Mouse (Mus musculus): ENCODE data around the gene Cacna1a. TPM values are rescaled to one million over a fixed set of nuclear protein-coding genes. Genes with fewer than 3 reads are reported as not detected.

Cacna1a gene
- polyA plus RNA-seq, 1 experiment from 2014 or later, result 13.8 TPM

DNA sequence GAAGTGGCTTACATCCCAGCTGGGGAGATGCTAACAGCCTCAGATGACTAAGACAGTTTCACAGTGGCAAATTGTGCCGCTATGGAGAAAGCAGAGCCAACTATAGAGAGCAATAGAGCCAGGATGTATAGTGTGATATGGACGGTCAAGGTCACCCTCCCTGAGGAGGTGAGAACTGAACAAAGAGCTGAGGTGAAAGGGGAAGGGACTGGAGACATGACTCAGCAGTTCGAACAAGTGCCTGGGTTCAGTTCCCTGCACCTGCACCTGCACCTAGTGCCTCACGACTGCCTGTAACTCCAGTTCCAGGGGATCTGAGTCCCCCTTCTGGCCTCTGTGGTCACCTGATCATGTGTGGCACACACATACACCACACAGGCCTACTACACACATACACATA lies 241.9 kb downstream of the Cacna1a start:
- WGBS, result 86% methylated on average over 4 of the region's 4 CpGs
- no peak for ATAC-seq (ENCODE audit: low FRiP score, low TSS enrichment)

DNA sequence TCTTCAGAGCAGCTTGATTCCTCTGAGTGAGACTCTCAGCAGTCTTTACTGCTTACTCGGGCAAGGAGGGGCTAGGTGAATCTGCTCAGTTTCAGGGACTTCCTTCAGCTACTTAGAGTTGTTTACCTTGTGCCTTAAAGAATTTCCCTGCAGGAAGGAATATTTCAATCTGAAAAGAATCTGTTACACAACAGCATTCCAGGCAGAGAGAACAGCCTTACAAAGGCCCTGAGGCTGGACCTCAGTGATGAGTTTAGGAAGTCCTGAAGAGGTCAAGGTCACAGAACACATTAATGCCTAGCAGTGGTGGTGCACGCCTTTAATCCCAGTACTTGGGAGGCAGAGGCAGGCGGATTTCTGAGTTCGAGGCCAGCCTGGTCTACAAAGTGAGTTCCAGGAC lies 243.6 kb downstream of the Cacna1a start:
- no peak overlapping the region for H3K4me2 ChIP-seq (ENCODE audit: low read length)
- no peak overlapping the region for H3K4me3 ChIP-seq (replicated peaks; ENCODE audit: low read depth, low read length)
- H3K9me3 ChIP-seq (ENCODE audit: control insufficient read depth, low read length), result no peaks in the 10 kb centered on the region
- WGBS, result 89% methylated on average over 4 of the region's 4 CpGs
- H3K27me3 ChIP-seq (ENCODE audit: control insufficient read depth, insufficient read depth, low read length), result no peaks in the 10 kb centered on the region
- DNase-seq (no peak), ATAC-seq (ENCODE audit: low FRiP score, low TSS enrichment) (no peak)
- H3K36me3 ChIP-seq (ENCODE audit: control insufficient read depth, insufficient read depth, low read length), result peaks cover 37% of the 10 kb centered on the region
- H3K27ac ChIP-seq (replicated peaks; ENCODE audit: low read depth, low read length), result no peak overlapping the region
- peaks cover 15% of the 10 kb centered on the region for H3K4me1 ChIP-seq (ENCODE audit: control insufficient read depth, insufficient read depth, low read length)
- H3K9ac ChIP-seq (replicated peaks; ENCODE audit: low read length), result no peak overlapping the region

More for the DNA sequence above, 241.9 kb downstream of the Cacna1a start:
- Histone ChIP-seq H3K4me3 (replicated peaks; ENCODE audit: low read depth, low read length) (no peak overlapping the region), H3K9ac (replicated peaks; ENCODE audit: low read length) (no peak overlapping the region), H3K4me1 (ENCODE audit: control insufficient read depth, insufficient read depth, low read length) (peaks cover 6% of the 10 kb centered on the region), H3K27ac (replicated peaks; ENCODE audit: low read depth, low read length) (no peak overlapping the region), H3K9me3 (ENCODE audit: control insufficient read depth, low read length) (no peaks in the 10 kb centered on the region), H3K36me3 (ENCODE audit: control insufficient read depth, insufficient read depth, low read length) (peaks cover 38% of the 10 kb centered on the region), H3K27me3 (ENCODE audit: control insufficient read depth, insufficient read depth, low read length) (no peaks in the 10 kb centered on the region), H3K4me2 (ENCODE audit: low read length) (no peak overlapping the region)
- DNase-seq, result no peak

- WGBS, result 52% methylated on average over 10 of the region's 10 CpGs
- Histone ChIP-seq H3K9ac (replicated peaks; ENCODE audit: low read length) (no peak overlapping the region), H3K27ac (replicated peaks; ENCODE audit: low read depth, low read length) (peak overlapping the region; percentile 86), H3K9me3 (ENCODE audit: control insufficient read depth, low read length) (no peaks in the 10 kb centered on the region), H3K4me3 (replicated peaks; ENCODE audit: low read depth, low read length) (no peak overlapping the region), H3K27me3 (ENCODE audit: control insufficient read depth, insufficient read depth, low read length) (no peaks in the 10 kb centered on the region), H3K36me3 (ENCODE audit: control insufficient read depth, insufficient read depth, low read length) (peaks cover 36% of the 10 kb centered on the region), H3K4me2 (ENCODE audit: low read length) (no peak overlapping the region), H3K4me1 (ENCODE audit: control insufficient read depth, insufficient read depth, low read length) (peaks cover 23% of the 10 kb centered on the region)
- DNase-seq (no peak), ATAC-seq (ENCODE audit: low FRiP score, low TSS enrichment) (no peak)
These were observed 245.8 kb downstream of the Cacna1a start for GRCm38 (mm10) chr8:84633841-84634584.

GRCm38 (mm10) chr8:84634849-84635304 lies 246.6 kb downstream of the Cacna1a start:
- H3K27ac ChIP-seq (replicated peaks; ENCODE audit: low read depth, low read length), result peak overlapping the region; percentile 86
- no peak overlapping the region for H3K4me3 ChIP-seq (replicated peaks; ENCODE audit: low read depth, low read length)
- WGBS, result 15% methylated on average over 9 of the region's 9 CpGs
- peak overlapping the region; percentile 45 for H3K9ac ChIP-seq (replicated peaks; ENCODE audit: low read length)
- H3K9me3 ChIP-seq (ENCODE audit: control insufficient read depth, low read length), result no peaks in the 10 kb centered on the region
- ATAC-seq (ENCODE audit: low FRiP score, low TSS enrichment), result no peak
- DNase-seq, result peak; percentile 80
- H3K36me3 ChIP-seq (ENCODE audit: control insufficient read depth, insufficient read depth, low read length), result peaks cover 27% of the 10 kb centered on the region
- H3K27me3 ChIP-seq (ENCODE audit: control insufficient read depth, insufficient read depth, low read length), result no peaks in the 10 kb centered on the region
- H3K4me2 ChIP-seq (ENCODE audit: low read length), result no peak overlapping the region
- peaks cover 23% of the 10 kb centered on the region for H3K4me1 ChIP-seq (ENCODE audit: control insufficient read depth, insufficient read depth, low read length)

- H3K9ac ChIP-seq (replicated peaks; ENCODE audit: low read length), result peak overlapping the region; percentile 45; the same call in 1 of the 2 replicates
- WGBS, result 58% methylated on average over 14 of the region's 14 CpGs
- DNase-seq, result no peak
These were observed 247.3 kb downstream of the Cacna1a start for GRCm38 (mm10) chr8:84635397-84636050.

DNA sequence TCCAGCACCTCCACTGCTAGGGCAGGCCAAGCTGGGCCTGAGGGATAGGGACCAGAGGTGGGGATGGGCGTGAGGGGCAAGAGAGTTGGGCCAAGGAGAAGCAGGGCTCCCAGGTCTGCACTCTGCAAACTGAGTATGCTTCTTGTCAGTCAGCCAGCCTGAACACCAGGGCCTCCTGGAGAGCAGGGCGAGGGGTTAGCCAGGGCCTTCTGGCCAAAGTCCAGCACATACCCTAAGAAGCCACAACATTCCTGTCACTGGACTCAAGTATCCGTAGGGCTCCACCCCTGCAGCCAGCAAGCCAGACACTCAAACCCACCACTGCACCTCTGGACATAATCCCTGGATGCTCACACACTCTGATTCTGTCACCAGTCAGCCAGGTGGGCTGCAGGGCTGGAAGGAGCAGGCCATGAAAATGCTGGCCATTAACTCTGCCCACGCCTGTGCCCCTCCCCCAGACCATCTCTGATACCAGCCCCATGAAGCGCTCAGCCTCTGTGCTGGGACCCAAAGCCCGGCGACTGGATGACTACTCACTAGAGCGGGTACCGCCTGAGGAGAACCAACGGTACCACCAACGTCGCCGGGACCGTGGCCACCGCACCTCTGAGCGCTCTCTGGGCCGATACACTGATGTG lies 247.9 kb downstream of the Cacna1a start:
- Histone ChIP-seq H3K9ac (replicated peaks; ENCODE audit: low read length) (no peak overlapping the region), H3K4me2 (ENCODE audit: low read length) (no peak overlapping the region), H3K27me3 (ENCODE audit: control insufficient read depth, insufficient read depth, low read length) (no peaks in the 10 kb centered on the region), H3K9me3 (ENCODE audit: control insufficient read depth, low read length) (no peaks in the 10 kb centered on the region), H3K4me1 (ENCODE audit: control insufficient read depth, insufficient read depth, low read length) (peaks cover 23% of the 10 kb centered on the region), H3K27ac (replicated peaks; ENCODE audit: low read depth, low read length) (peak overlapping the region; percentile 86), H3K4me3 (replicated peaks; ENCODE audit: low read depth, low read length) (no peak overlapping the region), H3K36me3 (ENCODE audit: control insufficient read depth, insufficient read depth, low read length) (peaks cover 23% of the 10 kb centered on the region)
- ATAC-seq (ENCODE audit: low FRiP score, low TSS enrichment), result no peak
- no peak for DNase-seq
- 88% methylated on average over 17 of the region's 17 CpGs for WGBS

More at GRCm38 (mm10) chr8:84635397-84636050, 247.3 kb downstream of the Cacna1a start:
- peaks cover 23% of the 10 kb centered on the region for H3K4me1 ChIP-seq (ENCODE audit: control insufficient read depth, insufficient read depth, low read length)
- H3K4me3 ChIP-seq (replicated peaks; ENCODE audit: low read depth, low read length), result no peak overlapping the region
- no peaks in the 10 kb centered on the region for H3K9me3 ChIP-seq (ENCODE audit: control insufficient read depth, low read length)
- peaks cover 23% of the 10 kb centered on the region for H3K36me3 ChIP-seq (ENCODE audit: control insufficient read depth, insufficient read depth, low read length)
- peak overlapping the region; percentile 86 for H3K27ac ChIP-seq (replicated peaks; ENCODE audit: low read depth, low read length)
- H3K27me3 ChIP-seq (ENCODE audit: control insufficient read depth, insufficient read depth, low read length), result no peaks in the 10 kb centered on the region
- H3K4me2 ChIP-seq (ENCODE audit: low read length), result no peak overlapping the region
- no peak for ATAC-seq (ENCODE audit: low FRiP score, low TSS enrichment)

DNA sequence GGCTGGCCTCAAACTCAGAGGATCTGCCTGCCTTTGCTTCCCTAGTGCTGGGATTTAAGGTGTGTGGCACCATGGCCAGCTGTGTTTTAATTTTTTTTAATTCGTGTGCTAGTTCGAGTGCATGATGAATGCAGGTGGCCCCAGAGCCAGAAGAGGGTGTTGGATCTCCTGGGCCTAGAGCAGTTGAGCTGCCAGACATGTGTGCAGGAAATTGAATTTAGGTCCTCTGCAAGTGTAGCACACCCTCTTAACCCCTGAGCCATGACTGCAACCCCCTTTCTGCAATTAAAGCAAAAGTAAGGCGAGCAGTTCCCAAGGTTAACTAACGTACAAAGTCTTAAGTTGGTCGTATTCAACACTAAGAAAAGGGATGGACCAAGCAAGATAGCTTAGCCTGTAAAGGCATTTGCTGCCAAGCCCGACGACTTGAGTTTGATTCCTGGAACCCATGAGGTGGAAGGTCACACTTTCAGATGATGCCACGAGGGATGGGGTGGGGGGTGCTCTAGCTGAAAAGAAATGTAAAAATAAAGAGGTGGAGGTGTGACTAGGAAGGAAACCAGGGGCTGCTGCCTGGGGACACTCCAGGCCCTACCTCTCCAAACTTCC lies 249.8 kb downstream of the Cacna1a start:
- peak overlapping the region; percentile 74 for H3K9ac ChIP-seq (replicated peaks; ENCODE audit: low read length)
- peaks cover 18% of the 10 kb centered on the region for H3K36me3 ChIP-seq (ENCODE audit: control insufficient read depth, insufficient read depth, low read length)
- DNase-seq (no peak), ATAC-seq (ENCODE audit: low FRiP score, low TSS enrichment) (no peak)
- peak overlapping the region; percentile 85 for H3K4me2 ChIP-seq (ENCODE audit: low read length)
- H3K27ac ChIP-seq (replicated peaks; ENCODE audit: low read depth, low read length), result peak overlapping the region; percentile 88; the same call in 1 of the 2 replicates
- H3K9me3 ChIP-seq (ENCODE audit: control insufficient read depth, low read length), result no peaks in the 10 kb centered on the region
- H3K4me1 ChIP-seq (ENCODE audit: control insufficient read depth, insufficient read depth, low read length), result peaks cover 23% of the 10 kb centered on the region
- peak overlapping the region; percentile 47 for H3K4me3 ChIP-seq (replicated peaks; ENCODE audit: low read depth, low read length)
- H3K27me3 ChIP-seq (ENCODE audit: control insufficient read depth, insufficient read depth, low read length), result no peaks in the 10 kb centered on the region
- 40% methylated on average over 8 of the region's 8 CpGs for WGBS

GRCm38 (mm10) chr8:84638555-84639161 lies 250.4 kb downstream of the Cacna1a start:
- WGBS, result under 1% methylated on average over 43 of the region's 52 CpGs
- Histone ChIP-seq H3K4me1 (ENCODE audit: control insufficient read depth, insufficient read depth, low read length) (peaks cover 23% of the 10 kb centered on the region), H3K4me3 (replicated peaks; ENCODE audit: low read depth, low read length) (peak overlapping the region; percentile 47), H3K27ac (replicated peaks; ENCODE audit: low read depth, low read length) (peak overlapping the region; percentile 88), H3K9ac (replicated peaks; ENCODE audit: low read length) (peak overlapping the region; percentile 74), H3K27me3 (ENCODE audit: control insufficient read depth, insufficient read depth, low read length) (no peaks in the 10 kb centered on the region), H3K9me3 (ENCODE audit: control insufficient read depth, low read length) (no peaks in the 10 kb centered on the region), H3K36me3 (ENCODE audit: control insufficient read depth, insufficient read depth, low read length) (peaks cover 12% of the 10 kb centered on the region), H3K4me2 (ENCODE audit: low read length) (peak overlapping the region; percentile 85)
- DNase-seq, result peak; percentile 58
- ATAC-seq (ENCODE audit: low FRiP score, low TSS enrichment), result peak; percentile 28

All from midbrain, embryonic 14.5 days (tissue).